Mouse (Mus musculus) urinary bladder, postnatal 14 days (tissue): ENCODE data around the gene Pdss2.
A peak's percentile ranks its signal among the peaks of the same experiment; 100 is the strongest.
"Not testable (repeated sequence)": the region's sequence is repeated elsewhere in the genome, so short reads cannot be mapped to it uniquely, and the experiment has no call there.

Source experiments
- DNase-seq: peaks from one replicate; pipeline ENCODE4 v3.0.0; 2021; ENCODE audit warnings: low spot score

Pdss2 gene

DNA sequence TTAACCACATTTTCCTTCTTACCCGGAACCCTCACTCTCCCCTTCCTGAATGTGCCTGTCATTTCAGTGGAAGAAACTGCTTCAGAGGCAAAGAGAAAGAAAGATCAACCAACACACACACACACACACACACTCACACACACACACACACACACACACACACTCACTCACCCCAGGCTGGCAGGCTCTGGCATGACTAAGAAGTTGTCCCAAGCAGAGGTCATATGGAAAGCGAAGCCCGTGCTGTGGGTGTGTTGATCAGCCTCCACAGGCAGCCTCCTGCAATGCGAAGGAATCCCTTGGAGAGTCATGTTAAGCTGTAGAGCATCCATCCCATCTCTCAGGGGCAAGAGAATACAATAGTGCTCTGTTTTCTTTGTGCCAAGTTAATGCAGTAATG lies 154.0 kb downstream of the Pdss2 start:
- DNase-seq: peak; percentile 8

DNA sequence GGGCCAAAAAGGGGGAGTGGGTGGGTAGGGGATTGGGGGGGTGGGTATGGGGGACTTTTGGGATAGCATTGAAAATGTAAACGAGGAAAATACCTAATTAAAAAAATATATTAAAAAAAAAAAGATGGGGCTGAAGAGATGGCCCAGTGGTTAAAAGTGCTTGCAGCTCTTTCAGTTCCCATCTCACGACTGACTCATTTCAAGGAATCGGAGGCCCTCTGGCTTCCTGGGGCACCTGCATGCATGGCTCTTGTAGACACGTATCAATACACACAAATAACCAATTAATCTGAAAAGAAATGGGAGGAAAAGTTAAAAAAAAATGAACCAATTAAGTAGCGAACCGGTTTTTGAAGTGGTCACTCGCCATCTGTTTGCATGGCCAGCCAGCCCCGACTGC lies 155.5 kb downstream of the Pdss2 start:
- DNase-seq: no peak

DNA sequence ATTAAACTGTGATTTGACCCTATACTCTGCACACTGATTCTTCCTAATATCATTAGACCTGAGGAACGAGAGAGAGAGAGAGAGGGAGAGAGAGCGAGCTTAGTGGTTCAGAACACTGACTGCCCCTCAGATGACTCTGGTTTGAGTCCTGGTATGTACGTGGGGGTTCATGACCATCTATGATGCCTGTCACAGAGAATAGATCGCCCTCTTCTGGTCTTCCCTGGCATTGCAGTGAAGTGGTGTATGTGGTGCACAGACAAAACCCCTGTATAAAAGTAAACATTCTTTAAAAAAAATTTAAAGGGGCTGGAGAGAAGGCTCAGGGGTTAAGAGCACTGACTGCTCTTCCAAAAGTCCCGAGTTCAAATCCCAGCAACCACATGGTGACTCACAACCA lies 157.0 kb downstream of the Pdss2 start:
- peak; percentile 28 for DNase-seq

DNA sequence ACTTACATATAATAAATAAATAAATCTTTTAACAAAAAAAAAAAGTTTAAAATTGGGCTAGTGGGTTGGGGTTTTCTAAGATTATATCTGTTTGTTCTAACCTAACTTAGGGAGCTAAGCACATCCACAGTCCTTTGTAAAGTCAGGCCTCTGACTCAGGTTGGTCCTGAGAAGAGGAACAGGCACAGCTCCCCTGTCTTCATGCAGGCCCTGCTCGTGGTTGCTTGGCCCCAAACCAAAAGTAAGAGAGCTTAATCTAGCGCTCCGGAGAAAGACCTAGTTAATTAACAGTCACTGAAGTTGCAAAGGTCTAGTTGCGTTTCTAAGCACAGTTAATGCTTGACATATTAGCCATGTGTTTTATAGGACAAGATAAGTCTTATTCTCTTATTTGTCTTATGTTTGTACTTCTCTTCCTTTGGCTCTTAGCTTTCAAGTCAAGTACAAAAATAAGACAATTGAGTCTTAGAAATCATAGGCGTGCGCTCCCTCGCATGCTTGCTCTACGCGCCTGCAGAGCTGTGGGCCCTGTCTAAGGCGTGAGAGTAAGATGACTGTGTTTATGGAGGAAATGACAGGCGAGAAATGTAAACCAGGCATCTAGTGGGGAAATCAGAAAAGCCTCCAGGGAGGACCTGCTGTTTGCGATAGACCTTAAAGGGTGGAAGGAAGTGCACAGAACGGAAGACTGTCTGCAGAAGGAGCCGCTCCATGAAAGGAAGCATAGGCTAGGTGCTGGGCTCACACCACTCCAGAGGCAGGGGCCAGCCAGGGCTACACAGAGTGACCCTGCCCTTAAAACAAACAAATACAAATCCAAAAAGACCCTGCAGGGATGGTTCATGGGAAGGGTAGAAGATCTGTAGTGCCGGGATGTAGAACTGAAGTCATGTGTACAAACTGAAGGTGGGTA lies 157.7 kb downstream of the Pdss2 start:
- DNase-seq: no peak

DNA sequence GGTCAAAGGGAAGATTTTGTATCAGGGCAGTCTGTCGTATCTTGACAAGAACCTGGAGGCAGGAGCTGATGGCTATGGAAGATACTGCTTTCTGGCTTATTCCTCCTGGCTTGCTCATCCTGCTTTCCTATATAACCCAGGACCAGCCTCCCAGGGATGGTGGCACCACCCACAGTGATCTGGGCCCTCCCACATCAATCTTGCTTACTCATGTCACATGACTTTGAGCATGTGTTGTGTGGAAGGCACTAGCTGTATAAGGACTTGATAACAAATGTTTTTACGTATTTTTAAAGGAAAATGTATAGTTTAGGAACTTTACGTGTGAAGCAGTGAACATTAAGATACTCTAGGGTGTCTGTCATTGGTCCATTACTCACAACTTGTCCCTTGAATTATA lies 161.4 kb downstream of the Pdss2 start:
- no peak for DNase-seq

DNA sequence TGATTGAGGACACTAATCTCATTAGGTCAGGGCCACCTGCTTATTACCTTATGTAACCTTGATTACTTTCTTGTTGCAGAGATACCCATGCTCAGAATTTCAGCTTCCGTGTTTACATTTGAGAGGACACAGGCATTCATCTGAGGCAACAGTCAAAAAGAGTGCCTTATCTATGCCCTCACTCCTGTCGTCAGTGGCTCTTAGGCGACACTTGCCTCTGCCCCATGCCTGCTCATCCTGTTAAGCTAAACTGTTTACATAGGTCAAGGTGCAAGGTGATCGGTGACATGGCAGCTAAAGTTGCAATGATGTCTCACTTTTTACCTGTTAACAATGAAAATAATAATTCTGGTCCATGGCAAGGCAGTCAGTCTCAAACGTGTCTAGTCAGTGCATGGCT lies 163.3 kb downstream of the Pdss2 start:
- no peak for DNase-seq

DNA sequence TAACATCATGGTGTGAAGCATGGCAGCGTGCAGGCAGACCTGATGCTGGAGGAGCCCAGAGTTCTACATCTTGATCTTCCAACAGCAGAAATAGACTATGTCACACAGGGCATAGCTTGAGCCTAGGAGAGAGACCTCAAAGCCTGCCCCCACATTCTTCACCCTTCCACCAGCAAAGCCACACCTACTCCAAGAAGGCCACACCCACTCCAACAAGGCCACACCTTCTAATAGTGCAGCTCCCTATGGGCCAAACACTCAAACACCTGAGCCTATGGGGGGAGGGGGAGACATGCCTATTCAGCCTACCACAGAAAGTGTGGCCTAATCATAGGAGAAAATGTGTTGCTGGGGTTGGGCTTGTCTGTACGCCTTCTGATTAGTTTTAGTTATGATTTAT lies 171.6 kb downstream of the Pdss2 start:
- no peak for DNase-seq

DNA sequence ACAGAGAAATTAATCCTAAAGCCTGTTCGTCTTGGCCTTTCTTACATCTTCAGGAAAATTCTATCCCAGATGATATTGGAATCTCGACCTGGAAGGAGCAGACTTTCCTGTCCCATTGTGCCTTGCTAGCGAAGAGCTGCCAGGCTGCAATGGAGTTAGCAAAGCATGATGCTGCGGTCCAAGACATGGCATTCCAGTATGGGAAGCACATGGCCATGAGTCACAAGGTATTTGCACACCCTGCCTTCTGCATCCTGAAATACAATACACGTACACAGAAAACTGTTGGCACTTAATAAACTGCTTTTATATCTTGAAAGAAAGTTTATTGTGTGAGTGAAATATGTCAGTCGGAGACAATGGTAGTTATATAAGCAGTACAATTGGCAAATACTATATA lies 172.5 kb downstream of the Pdss2 start:
- no peak for DNase-seq

DNA sequence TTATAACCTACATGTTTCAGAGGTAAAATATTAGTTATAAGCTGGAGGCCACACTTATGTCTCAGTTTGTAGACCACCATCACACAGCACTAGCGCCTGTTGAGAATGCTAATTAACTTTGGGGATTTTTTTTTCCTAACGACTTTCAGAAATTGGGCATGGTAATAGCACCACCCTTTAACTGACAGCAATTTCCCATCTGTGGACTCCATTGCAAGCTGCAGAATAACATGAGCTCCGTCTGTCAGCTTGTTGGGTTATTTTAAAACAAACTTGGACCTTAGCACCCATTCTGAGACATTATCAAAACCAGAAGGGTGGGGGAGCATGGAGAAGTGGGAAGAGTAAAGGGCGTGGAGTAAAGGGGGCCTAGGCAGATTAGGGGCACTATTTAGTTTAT lies 174.5 kb downstream of the Pdss2 start:
- no peak for DNase-seq

DNA sequence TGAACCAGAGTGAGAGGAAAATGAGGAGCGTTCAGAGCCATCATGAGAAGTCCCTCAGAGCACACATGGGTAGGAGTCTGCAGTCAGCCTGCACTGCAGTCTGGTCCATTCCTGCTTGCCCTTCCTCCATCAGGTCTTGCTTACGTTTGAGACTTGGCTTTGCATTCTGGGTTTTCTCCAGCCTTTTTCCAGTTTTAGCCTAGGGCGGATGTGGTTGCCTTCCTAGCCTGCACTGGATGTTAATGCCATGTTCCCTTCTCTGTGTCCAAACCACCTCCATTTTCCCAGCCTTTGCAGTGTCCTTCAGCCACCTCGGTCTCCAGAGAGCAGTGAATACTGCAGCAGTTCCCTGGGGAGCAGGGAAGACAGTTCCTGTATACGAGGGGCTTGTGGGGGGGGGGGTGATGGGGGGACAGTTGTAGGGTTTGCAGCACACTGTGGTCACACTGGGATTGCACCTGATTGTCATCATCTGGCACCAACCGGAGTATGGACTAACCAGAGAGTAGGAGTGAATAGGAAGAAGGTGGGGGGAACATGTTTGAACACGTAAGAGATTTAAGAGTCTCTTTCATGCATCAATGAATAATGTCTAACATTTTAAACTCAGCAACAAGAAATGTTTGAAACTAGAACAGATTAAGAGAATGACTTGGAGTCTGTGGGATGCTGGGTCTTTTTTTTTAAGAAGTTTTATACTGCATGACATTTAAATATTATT lies 178.5 kb downstream of the Pdss2 start:
- no peak for DNase-seq

DNA sequence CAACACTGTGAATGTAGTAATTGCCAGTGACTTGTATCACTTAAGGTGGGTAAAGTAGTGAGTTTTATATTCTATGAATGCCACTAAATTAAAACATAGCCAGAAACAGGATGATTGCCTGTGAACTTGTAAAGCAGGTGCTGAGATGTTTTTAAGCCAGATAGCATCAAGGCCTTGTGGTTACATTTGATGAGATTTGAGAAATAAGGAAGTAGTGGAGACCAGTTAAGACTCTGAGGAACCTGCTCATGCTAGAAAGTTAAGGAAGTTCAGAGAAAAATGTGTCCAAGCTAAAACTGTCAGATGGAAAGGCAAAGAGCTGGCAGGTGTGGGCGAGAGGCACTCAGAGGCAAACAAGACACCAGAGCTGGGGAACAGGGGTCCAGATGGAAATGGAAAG lies 184.8 kb downstream of the Pdss2 start:
- DNase-seq: no peak

DNA sequence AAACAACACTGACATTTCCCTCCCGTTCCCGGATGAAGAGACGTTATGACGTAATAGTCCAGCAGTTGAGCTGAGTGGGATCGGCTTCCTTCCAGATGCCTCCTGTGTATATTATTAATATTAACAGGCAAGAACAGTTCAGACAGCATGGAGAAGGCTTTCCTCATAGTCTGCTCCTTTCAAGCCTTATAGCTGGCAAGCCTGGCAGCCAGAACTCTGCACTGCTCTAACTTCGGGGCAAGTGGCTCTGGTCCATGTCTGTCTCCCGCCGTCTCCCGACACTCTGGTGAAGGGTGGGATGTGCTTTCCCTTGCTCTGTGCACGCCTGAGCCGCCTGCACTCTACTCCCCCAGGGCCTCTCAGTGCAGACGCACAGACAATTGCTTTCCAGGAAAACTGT lies 185.6 kb downstream of the Pdss2 start:
- no peak for DNase-seq

DNA sequence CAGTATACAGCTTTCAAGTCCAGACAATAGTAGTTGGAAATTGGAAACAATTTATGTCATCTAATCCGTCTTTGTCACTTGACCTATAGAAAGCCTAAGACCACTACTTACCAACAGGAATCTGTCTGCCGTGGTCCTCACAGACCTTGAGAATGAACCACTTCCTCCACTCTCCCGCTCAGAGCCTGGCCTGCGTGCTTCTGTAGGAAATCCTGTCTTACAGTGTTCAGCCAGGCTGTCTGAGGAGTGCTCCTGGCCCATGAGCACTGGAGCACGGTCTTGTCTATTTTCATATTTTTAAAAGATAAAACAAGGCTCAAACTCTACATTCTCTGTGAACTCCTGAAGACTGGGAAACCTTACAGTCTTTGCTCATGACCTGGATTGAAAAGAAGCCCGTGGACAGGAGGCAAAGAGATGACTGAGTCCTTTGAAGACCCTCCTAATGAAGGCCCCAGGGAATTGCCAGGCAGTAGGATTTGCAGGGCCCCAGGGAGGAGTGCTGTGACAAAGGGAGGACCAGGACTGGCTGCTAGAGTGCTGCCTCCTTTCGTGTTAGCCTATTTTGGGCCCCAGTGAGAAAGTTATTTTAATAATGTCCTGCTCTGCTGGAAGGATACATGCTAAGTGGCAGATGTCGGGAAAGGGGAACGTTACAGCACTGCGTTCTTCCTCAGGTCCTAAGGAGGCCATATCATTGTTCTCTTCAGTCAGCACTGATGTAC lies 188.4 kb downstream of the Pdss2 start:
- DNase-seq: no peak

DNA sequence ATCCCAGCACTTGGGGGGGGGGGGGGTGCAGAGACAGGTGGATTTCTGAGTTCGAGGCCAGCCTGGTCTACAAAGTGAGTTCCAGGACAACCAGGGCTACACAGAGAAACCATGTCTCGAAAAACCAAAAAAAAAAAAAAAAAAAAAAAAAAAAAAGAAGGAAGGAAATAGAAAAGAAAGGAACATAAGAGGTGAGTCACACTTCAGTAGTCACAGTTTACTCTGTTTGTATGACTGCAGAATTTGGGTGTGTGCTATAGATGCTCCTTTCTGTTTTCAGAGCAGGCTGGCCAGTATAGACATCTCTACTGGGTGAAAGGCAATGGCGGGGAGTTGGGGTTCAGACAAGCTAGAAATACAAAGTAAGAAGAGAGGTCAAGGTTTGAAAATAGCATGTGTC lies 189.9 kb downstream of the Pdss2 start:
- not testable (repeated sequence) for DNase-seq

DNA sequence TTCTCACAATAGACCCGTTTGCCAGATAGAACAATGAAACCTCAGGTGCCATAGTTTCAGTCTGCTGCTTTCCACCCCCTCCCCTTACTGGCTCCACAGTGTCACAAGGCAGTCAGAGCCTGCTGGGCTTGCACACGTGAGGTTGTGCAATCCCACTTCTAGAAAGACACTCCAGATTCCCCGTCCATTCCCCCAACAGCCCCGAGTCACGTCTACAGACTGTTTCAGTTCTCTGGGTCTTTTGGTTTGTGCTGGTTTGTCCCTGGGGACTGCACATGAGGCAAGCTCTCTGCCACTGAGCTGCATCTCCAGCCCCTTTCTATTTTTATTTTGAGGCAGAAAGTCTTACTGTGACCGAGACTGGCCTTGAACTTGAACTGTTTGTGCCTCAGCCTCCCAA lies 196.1 kb downstream of the Pdss2 start:
- DNase-seq: no peak

DNA sequence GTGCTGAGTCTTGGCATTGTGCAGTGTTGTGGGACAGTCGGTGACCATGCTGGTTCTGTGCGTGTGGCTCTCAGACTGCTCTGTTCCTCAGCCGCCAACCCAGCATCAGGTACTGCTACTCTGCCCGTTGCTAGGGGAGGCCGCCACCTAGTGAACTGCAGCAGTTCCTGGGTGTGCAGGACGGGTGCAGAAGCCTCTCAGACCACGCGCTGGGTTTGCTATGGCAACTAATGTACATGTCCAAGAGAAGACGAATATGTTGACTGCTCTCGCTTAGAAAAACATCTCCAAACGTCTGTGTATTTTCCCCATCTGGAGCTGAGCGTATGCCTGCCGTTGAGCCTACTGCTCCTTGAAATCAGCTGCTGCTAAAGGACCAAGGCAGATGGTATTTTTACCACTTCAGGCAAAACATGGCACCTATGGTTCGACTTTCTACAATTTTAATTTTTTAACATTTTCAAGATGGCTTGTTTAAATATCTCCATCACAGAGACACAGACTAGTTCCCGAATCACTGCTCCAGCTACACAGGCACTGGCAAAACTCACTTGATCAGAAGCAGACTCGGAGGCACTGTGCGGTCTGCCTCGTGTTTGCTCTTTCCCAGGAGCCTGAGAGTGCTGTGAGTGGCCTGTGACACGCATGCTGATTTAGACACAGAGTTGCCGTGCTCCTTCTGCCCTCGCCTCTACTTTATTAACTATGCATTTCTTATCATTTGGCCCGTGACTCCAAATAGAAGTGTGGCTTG lies 199.6 kb downstream of the Pdss2 start:
- DNase-seq: no peak

DNA sequence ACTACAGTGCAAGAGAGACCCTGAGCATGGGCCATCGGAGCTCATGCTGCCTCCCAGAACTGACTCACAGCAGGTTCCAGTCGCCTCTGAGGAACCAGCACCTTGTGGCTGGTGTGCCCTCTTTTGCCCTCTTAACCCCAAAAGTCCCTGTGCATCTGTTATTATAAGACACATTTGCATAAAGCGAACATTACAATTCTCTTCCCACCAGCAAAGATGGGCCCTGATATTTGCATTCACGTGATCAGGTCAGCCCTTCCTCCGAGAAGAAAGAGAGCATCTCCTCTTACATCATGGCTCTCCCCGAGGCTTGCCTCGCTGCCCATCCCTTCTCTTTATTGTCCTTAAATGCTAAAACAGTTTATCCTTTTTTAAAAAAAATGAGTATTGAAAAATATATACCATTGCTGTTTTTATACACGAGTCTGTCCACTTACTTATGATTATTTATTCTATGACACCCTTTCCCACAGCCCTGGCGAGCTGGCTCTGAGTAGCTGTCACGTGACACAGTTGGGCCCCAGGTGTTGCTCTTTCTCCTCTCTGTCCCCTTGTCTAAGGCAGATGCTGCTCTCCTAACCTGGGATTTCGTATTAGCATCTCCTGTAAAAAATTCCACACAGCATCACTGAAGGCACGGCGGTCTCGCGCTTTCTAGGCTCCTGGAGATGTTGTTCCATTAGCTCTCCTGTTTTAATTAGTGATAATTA lies 200.9 kb downstream of the Pdss2 start:
- DNase-seq: no peak

DNA sequence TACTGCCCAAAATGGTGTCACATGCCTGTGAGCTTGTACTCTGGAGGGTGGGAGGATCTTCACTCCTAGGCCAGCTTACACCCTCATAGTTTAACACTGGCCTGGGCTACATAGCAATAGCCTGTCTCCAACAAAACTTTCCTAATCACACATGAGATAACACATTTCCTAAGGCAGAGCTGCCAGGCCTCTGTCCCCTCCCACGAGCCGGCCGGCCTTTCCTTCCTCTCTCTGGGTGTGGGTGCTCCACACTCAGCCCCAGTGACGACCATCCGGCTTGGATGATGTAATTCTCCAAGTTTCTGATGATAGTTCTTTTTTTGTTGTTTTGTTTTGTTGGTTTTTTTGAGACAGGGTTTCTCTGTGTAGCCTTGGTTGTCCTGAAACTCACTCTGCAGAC lies 203.3 kb downstream of the Pdss2 start:
- no peak for DNase-seq

DNA sequence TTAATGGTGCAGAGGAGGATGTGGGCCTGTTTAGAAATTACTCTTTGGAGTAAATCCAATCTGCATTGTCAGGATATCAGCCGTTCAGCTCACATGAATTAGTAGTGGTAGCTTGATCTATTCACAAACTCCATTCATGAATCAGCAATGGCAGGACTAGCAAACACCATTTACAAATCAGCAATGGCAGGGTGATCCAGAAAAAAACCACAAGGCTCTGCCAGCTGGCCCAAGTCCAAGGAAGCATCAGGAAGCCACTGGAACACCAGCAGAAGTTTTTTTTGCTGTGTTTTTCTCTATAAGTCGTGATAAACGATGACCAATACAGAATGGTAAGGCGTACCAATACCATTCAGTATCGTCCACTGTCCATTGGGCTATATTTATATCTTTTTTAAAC lies 209.3 kb downstream of the Pdss2 start:
- no peak for DNase-seq

DNA sequence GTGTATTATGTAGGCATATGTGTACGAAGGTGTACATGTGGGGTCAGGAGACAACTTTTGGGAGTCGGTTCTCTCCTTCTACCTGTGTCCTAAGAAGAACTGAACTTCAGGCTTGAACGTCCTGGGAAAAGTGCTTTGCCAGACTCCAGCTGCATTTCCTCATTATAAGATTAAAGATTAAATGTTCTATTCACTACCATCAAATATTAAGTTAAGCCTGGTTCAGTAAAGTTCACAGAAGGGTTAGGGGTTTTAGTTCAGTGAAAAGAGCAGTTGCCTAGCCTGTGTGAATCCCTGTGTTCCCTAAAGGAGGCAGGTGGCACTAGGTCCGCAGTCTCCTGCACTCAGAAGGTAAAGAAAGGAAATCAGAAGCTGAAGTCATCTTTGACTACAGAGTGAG lies 213.0 kb downstream of the Pdss2 start:
- DNase-seq: no peak

DNA sequence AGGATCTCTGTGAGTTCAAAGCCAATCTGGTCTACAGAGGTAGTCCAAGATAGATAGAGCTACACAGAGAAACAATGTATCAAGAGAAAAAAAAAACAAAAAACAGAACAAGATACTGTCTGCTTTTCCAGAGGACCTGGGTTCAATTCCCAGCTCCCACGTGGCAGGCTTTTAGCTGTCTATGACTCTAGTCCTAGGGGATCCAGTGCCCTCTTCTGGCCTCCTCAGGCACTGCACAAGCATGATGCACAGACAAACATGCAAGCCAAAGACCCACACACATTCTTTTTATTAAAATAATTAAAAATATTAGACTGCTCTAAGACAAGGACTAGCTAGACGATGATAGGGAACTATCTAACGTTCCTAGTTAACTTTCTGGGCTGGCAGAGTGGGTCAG lies 214.5 kb downstream of the Pdss2 start:
- DNase-seq: no peak
